Mouse (Mus musculus): ENCODE data around the gene Arcn1. TPM values are rescaled to one million over a fixed set of nuclear protein-coding genes. Genes with fewer than 3 reads are reported as not detected.
"Not testable (repeated sequence)": the region's sequence is repeated elsewhere in the genome, so short reads cannot be mapped to it uniquely, and the experiment has no call there.

Arcn1 gene
- polyA plus RNA-seq, 1 experiment from 2014 or later, result 209 TPM

GRCm38 (mm10) chr9:44768029-44768394 lies 367 bp upstream of the Arcn1 start:
- DNase-seq (ENCODE audit: low spot score); ATAC-seq (ENCODE audit: insufficient number of reproducible peaks, low FRiP score, low TSS enrichment, low read depth); H3K27me3 ChIP-seq (ENCODE audit: control insufficient read depth, insufficient read depth, low read length); H3K36me3 ChIP-seq (ENCODE audit: control insufficient read depth, insufficient read depth, low read length); H3K9me3 ChIP-seq (ENCODE audit: control insufficient read depth, low read length); H3K9ac ChIP-seq (ENCODE audit: low read length); H3K4me1 ChIP-seq (ENCODE audit: control insufficient read depth, insufficient read depth, low read length); H3K4me2 ChIP-seq (ENCODE audit: low read depth, severe bottlenecking); H3K27ac ChIP-seq (replicated peaks; ENCODE audit: low read depth, low read length): not testable (repeated sequence)
- WGBS, result 49% methylated on average over 7 of the region's 9 CpGs
- H3K4me3 ChIP-seq (ENCODE audit: low read depth, low read length), result peak overlapping the region; percentile 10; the same call in 1 of the 2 replicates

- no peaks in the 10 kb centered on the region for H3K4me1 ChIP-seq (ENCODE audit: control insufficient read depth, insufficient read depth, low read length)
- WGBS, result 92% methylated on average over 2 of the region's 2 CpGs
- no peak overlapping the region for H3K9ac ChIP-seq (ENCODE audit: low read length)
- DNase-seq (ENCODE audit: low spot score) (no peak), ATAC-seq (ENCODE audit: insufficient number of reproducible peaks, low FRiP score, low TSS enrichment, low read depth) (no peak)
- no peak overlapping the region for H3K27ac ChIP-seq (replicated peaks; ENCODE audit: low read depth, low read length)
- H3K36me3 ChIP-seq (ENCODE audit: control insufficient read depth, insufficient read depth, low read length), result peaks cover 12% of the 10 kb centered on the region
- no peaks in the 10 kb centered on the region for H3K27me3 ChIP-seq (ENCODE audit: control insufficient read depth, insufficient read depth, low read length)
- H3K4me3 ChIP-seq (ENCODE audit: low read depth, low read length), result no peak overlapping the region
- H3K4me2 ChIP-seq (ENCODE audit: low read depth, severe bottlenecking), result no peak overlapping the region
- no peaks in the 10 kb centered on the region for H3K9me3 ChIP-seq (ENCODE audit: control insufficient read depth, low read length)
Measured at GRCm38 (mm10) chr9:44760873-44761272, 6.8 kb downstream of the Arcn1 start.

GRCm38 (mm10) chr9:44748473-44748872 lies 19.2 kb downstream of the Arcn1 start:
- Histone ChIP-seq H3K4me2 (ENCODE audit: low read depth, severe bottlenecking) (no peak overlapping the region), H3K27ac (replicated peaks; ENCODE audit: low read depth, low read length) (no peak overlapping the region), H3K27me3 (ENCODE audit: control insufficient read depth, insufficient read depth, low read length) (no peaks in the 10 kb centered on the region), H3K9me3 (ENCODE audit: control insufficient read depth, low read length) (no peaks in the 10 kb centered on the region), H3K4me1 (ENCODE audit: control insufficient read depth, insufficient read depth, low read length) (no peaks in the 10 kb centered on the region), H3K36me3 (ENCODE audit: control insufficient read depth, insufficient read depth, low read length) (peaks cover 33% of the 10 kb centered on the region), H3K4me3 (ENCODE audit: low read depth, low read length) (no peak overlapping the region), H3K9ac (ENCODE audit: low read length) (no peak overlapping the region)
- 95% methylated on average over 7 of the region's 7 CpGs for WGBS
- no peak for ATAC-seq (ENCODE audit: insufficient number of reproducible peaks, low FRiP score, low TSS enrichment, low read depth)
- no peak for DNase-seq (ENCODE audit: low spot score)

- no peak overlapping the region for H3K9ac ChIP-seq (ENCODE audit: low read length)
- no peaks in the 10 kb centered on the region for H3K4me1 ChIP-seq (ENCODE audit: control insufficient read depth, insufficient read depth, low read length)
- H3K9me3 ChIP-seq (ENCODE audit: control insufficient read depth, low read length), result no peaks in the 10 kb centered on the region
- no peak overlapping the region for H3K4me2 ChIP-seq (ENCODE audit: low read depth, severe bottlenecking)
- 98% methylated on average over 3 of the region's 3 CpGs for WGBS
- DNase-seq (ENCODE audit: low spot score) (no peak), ATAC-seq (ENCODE audit: insufficient number of reproducible peaks, low FRiP score, low TSS enrichment, low read depth) (no peak)
- H3K27me3 ChIP-seq (ENCODE audit: control insufficient read depth, insufficient read depth, low read length), result no peaks in the 10 kb centered on the region
- peaks cover 32% of the 10 kb centered on the region for H3K36me3 ChIP-seq (ENCODE audit: control insufficient read depth, insufficient read depth, low read length)
- no peak overlapping the region for H3K27ac ChIP-seq (replicated peaks; ENCODE audit: low read depth, low read length)
- H3K4me3 ChIP-seq (ENCODE audit: low read depth, low read length), result no peak overlapping the region
Measured at GRCm38 (mm10) chr9:44747341-44747740, 20.3 kb downstream of the Arcn1 start.

GRCm38 (mm10) chr9:44746666-44747065 lies 21.0 kb downstream of the Arcn1 start:
- DNase-seq (ENCODE audit: low spot score), result no peak
- Histone ChIP-seq H3K4me3 (ENCODE audit: low read depth, low read length) (no peak overlapping the region), H3K4me1 (ENCODE audit: control insufficient read depth, insufficient read depth, low read length) (no peaks in the 10 kb centered on the region), H3K27me3 (ENCODE audit: control insufficient read depth, insufficient read depth, low read length) (no peaks in the 10 kb centered on the region), H3K9ac (ENCODE audit: low read length) (no peak overlapping the region), H3K27ac (replicated peaks; ENCODE audit: low read depth, low read length) (no peak overlapping the region), H3K4me2 (ENCODE audit: low read depth, severe bottlenecking) (no peak overlapping the region), H3K36me3 (ENCODE audit: control insufficient read depth, insufficient read depth, low read length) (peaks cover 28% of the 10 kb centered on the region), H3K9me3 (ENCODE audit: control insufficient read depth, low read length) (no peaks in the 10 kb centered on the region)
- 91% methylated on average over 3 of the region's 3 CpGs for WGBS
- ATAC-seq (ENCODE audit: insufficient number of reproducible peaks, low FRiP score, low TSS enrichment, low read depth), result no peak

- Histone ChIP-seq H3K4me2 (ENCODE audit: low read depth, severe bottlenecking) (no peak overlapping the region), H3K4me3 (ENCODE audit: low read depth, low read length) (no peak overlapping the region), H3K27me3 (ENCODE audit: control insufficient read depth, insufficient read depth, low read length) (no peaks in the 10 kb centered on the region), H3K9me3 (ENCODE audit: control insufficient read depth, low read length) (no peaks in the 10 kb centered on the region), H3K27ac (replicated peaks; ENCODE audit: low read depth, low read length) (no peak overlapping the region), H3K4me1 (ENCODE audit: control insufficient read depth, insufficient read depth, low read length) (no peaks in the 10 kb centered on the region), H3K36me3 (ENCODE audit: control insufficient read depth, insufficient read depth, low read length) (peaks cover 24% of the 10 kb centered on the region), H3K9ac (ENCODE audit: low read length) (no peak overlapping the region)
- WGBS, result 94% methylated on average over 7 of the region's 7 CpGs
- ATAC-seq (ENCODE audit: insufficient number of reproducible peaks, low FRiP score, low TSS enrichment, low read depth), result no peak
- DNase-seq (ENCODE audit: low spot score), result no peak
Measured at GRCm38 (mm10) chr9:44745371-44745770, 22.3 kb downstream of the Arcn1 start.

GRCm38 (mm10) chr9:44740663-44741192 lies 26.9 kb downstream of the Arcn1 start:
- no peak for DNase-seq (ENCODE audit: low spot score)
- H3K36me3 ChIP-seq (ENCODE audit: control insufficient read depth, insufficient read depth, low read length), result peaks cover 16% of the 10 kb centered on the region

GRCm38 (mm10) chr9:44737240-44737949 lies 30.2 kb downstream of the Arcn1 start:
- Histone ChIP-seq H3K27me3 (ENCODE audit: control insufficient read depth, insufficient read depth, low read length) (no peaks in the 10 kb centered on the region), H3K4me2 (ENCODE audit: low read depth, severe bottlenecking) (peak overlapping the region; percentile 29), H3K9me3 (ENCODE audit: control insufficient read depth, low read length) (no peaks in the 10 kb centered on the region), H3K27ac (replicated peaks; ENCODE audit: low read depth, low read length) (peak overlapping the region; percentile 91), H3K36me3 (ENCODE audit: control insufficient read depth, insufficient read depth, low read length) (no peaks in the 10 kb centered on the region), H3K9ac (ENCODE audit: low read length) (no peak overlapping the region), H3K4me1 (ENCODE audit: control insufficient read depth, insufficient read depth, low read length) (peaks cover 17% of the 10 kb centered on the region), H3K4me3 (ENCODE audit: low read depth, low read length) (no peak overlapping the region)
- ATAC-seq (ENCODE audit: insufficient number of reproducible peaks, low FRiP score, low TSS enrichment, low read depth), result peak; percentile 36; the same call in 1 of the 2 replicates
- DNase-seq (ENCODE audit: low spot score), result peak; percentile 74
- 17% methylated on average over 8 of the region's 8 CpGs for WGBS

More at GRCm38 (mm10) chr9:44740663-44741192, 26.9 kb downstream of the Arcn1 start:
- Histone ChIP-seq H3K4me2 (ENCODE audit: low read depth, severe bottlenecking) (no peak overlapping the region), H3K27ac (replicated peaks; ENCODE audit: low read depth, low read length) (no peak overlapping the region), H3K9me3 (ENCODE audit: control insufficient read depth, low read length) (no peaks in the 10 kb centered on the region), H3K9ac (ENCODE audit: low read length) (no peak overlapping the region), H3K4me3 (ENCODE audit: low read depth, low read length) (no peak overlapping the region), H3K27me3 (ENCODE audit: control insufficient read depth, insufficient read depth, low read length) (no peaks in the 10 kb centered on the region), H3K4me1 (ENCODE audit: control insufficient read depth, insufficient read depth, low read length) (peaks cover 9% of the 10 kb centered on the region)
- no peak for ATAC-seq (ENCODE audit: insufficient number of reproducible peaks, low FRiP score, low TSS enrichment, low read depth)
- 82% methylated on average over 1 of the region's 1 CpGs for WGBS

All from limb, embryonic 11.5 days (tissue).